Mouse (Mus musculus) bone marrow, adult 2 months (tissue): Measurements from ENCODE around the gene Tspan9. TPM values are rescaled to one million over a fixed set of nuclear protein-coding genes. Genes with fewer than 3 reads are reported as not detected.

ENCODE experiments used
- H3K27ac ChIP-seq: fragments of 200-500 bp; 2 replicates; pipeline ENCODE4 v1.5.1; 2012; ENCODE audit warnings: low read depth, mild to moderate bottlenecking, control low read depth, inconsistent platforms, low read length; ENCODE audit not compliant: control insufficient read depth, poor library complexity, insufficient read depth
- H3K4me1 ChIP-seq: fragments of 200-500 bp; 2 replicates; pipeline ENCODE4 v1.6.1; 2011; ENCODE audit warnings: low read length; ENCODE audit not compliant: control insufficient read depth, insufficient read depth
- H3K4me3 ChIP-seq: fragments of 200-500 bp; replicated peaks from 2 replicates; pipeline ENCODE3; 2011; ENCODE audit warnings: mild to moderate bottlenecking, low read depth, low read length, control low read depth; ENCODE audit not compliant: control insufficient read depth
- CTCF ChIP-seq: fragments of 200-500 bp; IDR thresholded peaks from 2 replicates; pipeline ENCODE4 v1.5.1; 2011; ENCODE audit warnings: low read length, control low read depth; ENCODE audit not compliant: control insufficient read depth, insufficient read depth
- POLR2A ChIP-seq: fragments of 200-500 bp; IDR thresholded peaks from 2 replicates; pipeline ENCODE4 v1.6.1; 2011; ENCODE audit warnings: low read depth, mild to moderate bottlenecking, control low read depth, low read length, borderline replicate concordance; ENCODE audit not compliant: control insufficient read depth
- WGBS: fragments of 180-500 bp; shearing (Covaris S2); methylation state at CpG from one replicate; pipeline ENCODE4 v1.1.7; 2018; 5-methylcytosine and 5-hydroxymethylcytosine counted together
- polyA plus RNA-seq: library from polyadenylated mRNA; stranded (reverse); fragments of >200 nt; gene quantifications from 2 replicates; pipeline ENCODE4 v1.2.4, GENCODE M21; 2011; ENCODE audit warnings: low replicate concordance; ENCODE audit not compliant: missing spikeins, insufficient read depth, insufficient read length

Tspan9 gene
- polyA plus RNA-seq, 1 experiment = 10.2 TPM

GRCm38 (mm10) chr6:128085488-128086066 lies 57.8 kb downstream of the Tspan9 start:
- no peak overlapping the region for H3K27ac ChIP-seq
- H3K4me3 ChIP-seq = no peak overlapping the region
- no peaks in the 10 kb centered on the region; the same call in 1 of the 2 replicates for H3K4me1 ChIP-seq
- WGBS = 79% methylated on average over 9 of the region's 9 CpGs
- no peak for TF ChIP-seq CTCF

- 84% methylated on average over 11 of the region's 11 CpGs for WGBS
- Histone ChIP-seq H3K4me1 (no peaks in the 10 kb centered on the region; the same call in 1 of the 2 replicates), H3K27ac (no peak overlapping the region), H3K4me3 (no peak overlapping the region)
- TF ChIP-seq POLR2A = no peak
These were observed 60.1 kb downstream of the Tspan9 start for GRCm38 (mm10) chr6:128083305-128083704.

DNA sequence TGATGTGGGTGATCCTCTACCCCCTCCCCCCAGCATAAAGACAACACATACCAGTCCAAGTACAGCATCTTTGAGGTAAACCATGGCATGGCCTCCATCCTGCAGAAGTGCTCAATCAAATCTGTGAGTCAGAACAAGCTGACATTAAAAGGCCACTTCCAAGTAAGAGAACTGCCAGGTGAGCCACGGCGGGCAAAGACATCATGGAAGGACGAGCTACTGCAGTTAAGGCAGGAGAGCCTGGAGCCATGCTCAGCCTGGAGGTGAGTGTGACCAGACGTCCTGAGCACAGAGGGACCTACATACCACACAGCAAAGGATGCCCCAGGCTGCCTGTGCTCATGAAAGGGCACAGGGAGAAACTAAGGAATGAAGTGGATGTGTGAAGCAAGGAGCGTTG lies 61.6 kb downstream of the Tspan9 start:
- Histone ChIP-seq H3K4me3 (no peak overlapping the region), H3K27ac (no peak overlapping the region), H3K4me1 (no peaks in the 10 kb centered on the region; the same call in 1 of the 2 replicates)
- 85% methylated on average over 5 of the region's 5 CpGs for WGBS
- TF ChIP-seq CTCF (no peak), POLR2A (no peak)

DNA sequence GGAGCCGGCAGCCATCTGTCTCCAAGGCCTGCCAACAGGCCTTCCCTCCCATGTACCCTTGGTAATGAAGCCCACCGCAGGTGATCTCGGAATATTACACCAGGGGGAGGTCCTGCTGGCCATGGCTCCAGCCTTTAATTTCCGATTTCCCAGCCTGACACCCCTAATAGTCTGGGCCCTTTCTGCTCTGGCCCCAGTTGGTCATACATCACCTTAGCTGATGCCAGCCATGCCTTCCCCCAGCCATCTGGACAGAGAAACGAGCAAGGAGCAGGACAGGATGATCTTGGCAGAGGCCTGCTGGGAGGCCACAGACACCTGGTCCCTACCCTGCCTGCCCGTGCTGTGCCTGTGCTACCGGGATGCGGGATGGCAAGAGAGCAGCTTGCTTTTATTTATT lies 62.1 kb downstream of the Tspan9 start:
- TF ChIP-seq POLR2A (no peak), CTCF (no peak)
- 88% methylated on average over 8 of the region's 8 CpGs for WGBS
- no peak overlapping the region for H3K27ac ChIP-seq

GRCm38 (mm10) chr6:128079576-128080224 lies 63.7 kb downstream of the Tspan9 start:
- 80% methylated on average over 9 of the region's 9 CpGs for WGBS
- TF ChIP-seq POLR2A (no peak), CTCF (no peak)
- Histone ChIP-seq H3K4me3 (no peak overlapping the region), H3K27ac (no peak overlapping the region), H3K4me1 (no peaks in the 10 kb centered on the region; the same call in 1 of the 2 replicates)

More for the DNA sequence above, 62.1 kb downstream of the Tspan9 start:
- H3K4me3 ChIP-seq = no peak overlapping the region
- H3K4me1 ChIP-seq = no peaks in the 10 kb centered on the region; the same call in 1 of the 2 replicates

DNA sequence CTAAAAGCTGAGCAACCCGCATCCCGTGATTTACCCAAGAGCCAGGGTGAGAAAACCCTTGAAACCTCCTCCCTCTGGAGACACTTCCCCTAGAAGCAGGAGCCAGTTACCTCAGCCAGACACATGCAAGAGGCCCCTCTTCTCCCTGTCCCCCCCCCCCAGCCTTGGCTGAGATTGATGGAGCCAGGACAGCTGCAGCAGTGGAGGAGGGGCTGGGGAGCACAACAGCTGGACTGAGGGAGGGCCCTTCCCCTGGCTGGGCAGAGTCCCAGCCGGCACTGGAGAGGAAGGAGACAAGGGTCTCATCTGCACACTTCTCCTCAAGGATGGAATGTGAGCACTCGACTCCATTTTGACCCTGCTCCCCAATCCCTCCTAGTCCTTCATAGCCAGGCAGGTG lies 64.9 kb downstream of the Tspan9 start:
- H3K4me1 ChIP-seq = no peaks in the 10 kb centered on the region; the same call in 1 of the 2 replicates
- no peak overlapping the region for H3K27ac ChIP-seq
- no peak overlapping the region for H3K4me3 ChIP-seq
- 75% methylated on average over 4 of the region's 4 CpGs for WGBS
- TF ChIP-seq POLR2A (no peak), CTCF (no peak)

- no peak for TF ChIP-seq POLR2A
- TF ChIP-seq CTCF = no peak
- WGBS = 80% methylated on average over 21 of the region's 21 CpGs
- H3K4me1 ChIP-seq = no peaks in the 10 kb centered on the region
- no peak overlapping the region for H3K4me3 ChIP-seq
- no peak overlapping the region for H3K27ac ChIP-seq
These were observed 67.0 kb downstream of the Tspan9 start for GRCm38 (mm10) chr6:128076104-128077020.

GRCm38 (mm10) chr6:128075453-128076003 lies 67.9 kb downstream of the Tspan9 start:
- TF ChIP-seq CTCF (no peak), POLR2A (no peak)
- no peak overlapping the region for H3K4me3 ChIP-seq
- 56% methylated on average over 5 of the region's 5 CpGs for WGBS
- H3K27ac ChIP-seq = no peak overlapping the region
- H3K4me1 ChIP-seq = no peaks in the 10 kb centered on the region
